Mouse (Mus musculus): Measurements from ENCODE around the gene Fam219b. TPM values are rescaled to one million over a fixed set of nuclear protein-coding genes. Genes with fewer than 3 reads are reported as not detected.
A peak's percentile ranks its signal among the peaks of the same experiment; 100 is the strongest.

Fam219b gene
- polyA plus RNA-seq, 1 experiment from 2014 or later: 13.6 TPM

GRCm38 (mm10) chr9:57557215-57557614 lies 19.9 kb downstream of the Fam219b start:
- no peak for TF ChIP-seq CTCF (IDR thresholded peaks at IDR 0.05; ENCODE audit: low read depth)
- H3K4me2 ChIP-seq (ENCODE audit: low read length): no peak overlapping the region
- no peaks in the 10 kb centered on the region for H3K9me3 ChIP-seq (replicated peaks; ENCODE audit: low read length)
- 78% methylated on average over 3 of the region's 3 CpGs for WGBS
- DNase-seq (ENCODE audit: low spot score) (no peak), ATAC-seq (replicated peaks; ENCODE audit: low FRiP score, low read depth) (no peak)
- no peak overlapping the region for H3K4me3 ChIP-seq (replicated peaks; ENCODE audit: low read depth, low read length)
- H3K27me3 ChIP-seq (ENCODE audit: insufficient read depth, low read length): no peaks in the 10 kb centered on the region
- peaks cover 10% of the 10 kb centered on the region; the same call in 1 of the 2 replicates for H3K4me1 ChIP-seq (replicated peaks; ENCODE audit: insufficient read depth, low read length)
- H3K27ac ChIP-seq: no peak overlapping the region
- H3K36me3 ChIP-seq (ENCODE audit: insufficient read depth, low read length): no peaks in the 10 kb centered on the region
- H3K9ac ChIP-seq (ENCODE audit: low read depth, low read length): no peak overlapping the region

DNA sequence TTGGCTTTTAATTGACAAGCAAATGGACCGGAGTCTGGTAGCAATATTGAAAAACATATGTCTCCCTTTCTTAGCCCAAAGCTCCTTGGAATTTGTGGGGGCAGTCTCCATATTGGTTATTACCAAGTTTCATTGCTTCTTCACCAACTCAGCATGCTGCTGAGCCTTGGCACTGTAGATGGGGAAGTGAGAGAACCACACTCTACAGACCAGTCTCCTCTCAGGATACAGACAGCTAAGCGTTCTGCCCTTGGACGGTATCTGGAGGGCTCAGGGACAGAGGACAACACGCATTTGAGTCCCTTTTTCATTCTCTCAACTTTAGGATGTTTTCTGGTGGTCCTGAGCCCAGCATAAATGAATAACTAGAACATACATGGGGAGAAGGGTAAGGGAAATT lies 21.3 kb downstream of the Fam219b start:
- no peak for DNase-seq (ENCODE audit: low spot score)
- no peak for TF ChIP-seq CTCF (IDR thresholded peaks at IDR 0.05; ENCODE audit: low read depth)
- peaks cover 23% of the 10 kb centered on the region for H3K4me1 ChIP-seq (replicated peaks; ENCODE audit: insufficient read depth, low read length)

GRCm38 (mm10) chr9:57559568-57559967 lies 22.2 kb downstream of the Fam219b start:
- no peak for ATAC-seq (replicated peaks; ENCODE audit: low FRiP score, low read depth)
- Histone ChIP-seq H3K4me3 (replicated peaks; ENCODE audit: low read depth, low read length) (no peak overlapping the region), H3K4me1 (replicated peaks; ENCODE audit: insufficient read depth, low read length) (peaks cover 26% of the 10 kb centered on the region), H3K36me3 (ENCODE audit: insufficient read depth, low read length) (no peaks in the 10 kb centered on the region), H3K27ac (no peak overlapping the region), H3K27me3 (ENCODE audit: insufficient read depth, low read length) (no peaks in the 10 kb centered on the region), H3K9ac (ENCODE audit: low read depth, low read length) (no peak overlapping the region), H3K4me2 (ENCODE audit: low read length) (no peak overlapping the region), H3K9me3 (replicated peaks; ENCODE audit: low read length) (no peaks in the 10 kb centered on the region)
- TF ChIP-seq CTCF (IDR thresholded peaks at IDR 0.05; ENCODE audit: low read depth): no peak
- WGBS: 77% methylated on average over 2 of the region's 2 CpGs
- no peak for DNase-seq (ENCODE audit: low spot score)

More for the DNA sequence above, 21.3 kb downstream of the Fam219b start:
- Histone ChIP-seq H3K9me3 (replicated peaks; ENCODE audit: low read length) (no peaks in the 10 kb centered on the region), H3K36me3 (ENCODE audit: insufficient read depth, low read length) (no peaks in the 10 kb centered on the region), H3K9ac (ENCODE audit: low read depth, low read length) (no peak overlapping the region), H3K27me3 (ENCODE audit: insufficient read depth, low read length) (no peaks in the 10 kb centered on the region), H3K4me2 (ENCODE audit: low read length) (no peak overlapping the region), H3K27ac (no peak overlapping the region), H3K4me3 (replicated peaks; ENCODE audit: low read depth, low read length) (no peak overlapping the region)
- no peak for ATAC-seq (replicated peaks; ENCODE audit: low FRiP score, low read depth)
- 85% methylated on average over 4 of the region's 4 CpGs for WGBS

DNA sequence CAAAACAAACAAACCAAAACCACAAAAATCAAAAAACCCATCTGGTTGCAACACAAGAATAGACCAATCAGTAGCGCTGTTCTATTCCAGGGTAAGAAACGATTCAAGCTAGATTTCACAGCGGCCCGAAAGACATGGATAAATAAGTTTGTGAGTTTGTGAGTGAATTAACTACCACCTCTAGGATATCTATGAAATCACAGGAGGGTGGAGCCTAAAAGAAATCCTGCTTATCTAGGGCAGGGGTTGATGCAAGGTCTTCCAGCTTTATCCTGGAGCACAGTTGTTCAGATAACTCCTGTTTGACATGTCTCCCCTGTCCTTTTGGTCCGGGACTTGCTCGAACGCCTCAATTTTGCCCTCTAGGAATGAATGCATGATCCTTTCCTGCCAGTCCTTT lies 22.9 kb downstream of the Fam219b start:
- Histone ChIP-seq H3K4me1 (replicated peaks; ENCODE audit: insufficient read depth, low read length) (peaks cover 26% of the 10 kb centered on the region), H3K4me3 (replicated peaks; ENCODE audit: low read depth, low read length) (peak overlapping the region; percentile 55), H3K9ac (ENCODE audit: low read depth, low read length) (peak overlapping the region; percentile 52; the same call in 1 of the 2 replicates), H3K36me3 (ENCODE audit: insufficient read depth, low read length) (no peaks in the 10 kb centered on the region), H3K27me3 (ENCODE audit: insufficient read depth, low read length) (no peaks in the 10 kb centered on the region), H3K4me2 (ENCODE audit: low read length) (peak overlapping the region; percentile 73), H3K27ac (peak overlapping the region; percentile 81; the same call in 1 of the 2 replicates), H3K9me3 (replicated peaks; ENCODE audit: low read length) (no peaks in the 10 kb centered on the region)
- ATAC-seq (replicated peaks; ENCODE audit: low FRiP score, low read depth) (no peak), DNase-seq (ENCODE audit: low spot score) (no peak)
- TF ChIP-seq CTCF (IDR thresholded peaks at IDR 0.05; ENCODE audit: low read depth): no peak
- 30% methylated on average over 7 of the region's 7 CpGs for WGBS

DNA sequence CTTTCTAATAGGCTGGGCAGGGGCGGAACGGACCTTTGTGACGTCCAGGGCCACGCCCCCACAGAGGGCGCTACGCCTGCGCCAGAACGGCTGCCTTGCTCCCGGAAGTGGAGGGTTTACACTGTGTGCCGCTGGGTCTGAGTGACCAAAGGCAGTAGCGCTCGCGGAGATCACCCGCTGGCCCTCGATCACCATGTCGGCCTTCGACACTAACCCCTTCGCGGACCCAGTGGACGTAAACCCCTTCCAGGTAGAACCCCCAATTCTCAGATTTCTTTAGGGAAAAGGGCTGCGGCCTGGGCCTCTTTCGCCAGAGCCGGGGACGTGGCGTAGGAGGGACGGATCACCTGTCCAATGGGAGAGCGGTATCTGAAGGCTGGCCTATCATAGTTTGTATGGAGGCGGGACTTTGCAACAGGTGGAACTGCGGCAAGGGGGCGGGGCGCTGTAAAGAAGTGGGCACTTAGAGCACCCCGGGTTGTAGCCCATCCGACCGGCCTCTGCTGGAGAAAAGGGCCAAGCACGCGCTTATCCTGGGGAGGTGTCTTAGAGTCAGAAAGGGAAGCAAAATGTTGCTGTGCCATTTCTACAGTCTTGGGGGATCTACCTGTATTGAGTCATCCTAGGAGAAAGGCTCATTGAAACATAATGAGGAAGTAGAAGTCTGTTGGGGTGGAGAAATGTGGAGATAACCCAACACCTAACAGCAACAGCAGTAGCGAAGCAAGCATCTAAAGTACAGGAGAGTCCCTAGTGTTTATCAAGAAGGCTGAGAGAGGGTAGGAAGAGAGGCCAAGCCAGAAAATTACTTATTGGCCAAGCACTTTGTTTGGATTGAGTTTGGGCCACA lies 23.8 kb downstream of the Fam219b start, which contains the start of gene Scamp2:
Gene Scamp2, plus strand, starts transcription at position 83 of the 850 bp plus-strand sequence.
- H3K9me3 ChIP-seq (replicated peaks; ENCODE audit: low read length): no peaks in the 10 kb centered on the region
- H3K4me2 ChIP-seq (ENCODE audit: low read length): peak within 1 kb of the TSS; percentile 73
- peaks cover 34% of the 10 kb centered on the region for H3K4me1 ChIP-seq (replicated peaks; ENCODE audit: insufficient read depth, low read length)
- H3K27me3 ChIP-seq (ENCODE audit: insufficient read depth, low read length): no peaks in the 10 kb centered on the region
- ATAC-seq (replicated peaks; ENCODE audit: low FRiP score, low read depth): peak; percentile 97
- peak within 1 kb of the TSS; percentile 81 for H3K27ac ChIP-seq
- WGBS: 1% methylated on average over 37 of the region's 37 CpGs
- H3K36me3 ChIP-seq (ENCODE audit: insufficient read depth, low read length): no peaks in the 10 kb centered on the region
- peak; percentile 98 for DNase-seq (ENCODE audit: low spot score)
- peak; percentile 48 for TF ChIP-seq CTCF (IDR thresholded peaks at IDR 0.05; ENCODE audit: low read depth)
- peak within 1 kb of the TSS; percentile 55 for H3K4me3 ChIP-seq (replicated peaks; ENCODE audit: low read depth, low read length)
- H3K9ac ChIP-seq (ENCODE audit: low read depth, low read length): peak within 1 kb of the TSS; percentile 52

- Histone ChIP-seq H3K4me3 (replicated peaks; ENCODE audit: low read depth, low read length) (peak overlapping the region; percentile 55), H3K27me3 (ENCODE audit: insufficient read depth, low read length) (no peaks in the 10 kb centered on the region), H3K4me2 (ENCODE audit: low read length) (peak overlapping the region; percentile 73), H3K9ac (ENCODE audit: low read depth, low read length) (no peak overlapping the region), H3K27ac (peak overlapping the region; percentile 81), H3K36me3 (ENCODE audit: insufficient read depth, low read length) (no peaks in the 10 kb centered on the region), H3K9me3 (replicated peaks; ENCODE audit: low read length) (no peaks in the 10 kb centered on the region), H3K4me1 (replicated peaks; ENCODE audit: insufficient read depth, low read length) (peaks cover 37% of the 10 kb centered on the region)
- TF ChIP-seq CTCF (IDR thresholded peaks at IDR 0.05; ENCODE audit: low read depth): no peak
- DNase-seq (ENCODE audit: low spot score) (peak; percentile 25), ATAC-seq (replicated peaks; ENCODE audit: low FRiP score, low read depth) (0 out of 2 replicates have a peak, but pooled peaks have one; percentile 11)
- 71% methylated on average over 13 of the region's 13 CpGs for WGBS
Measured at GRCm38 (mm10) chr9:57561711-57562099, 24.4 kb downstream of the Fam219b start.
